Mouse (Mus musculus) thymus, postnatal 14 days (tissue): ENCODE measurements at regions not wholly inside any gene's neighbourhood (a gene's known extent, or its start where the extent isn't known, plus 50 kb on each side); places are given as distances from the start of the nearest gene placed in this dataset.

Source experiments
- DNase-seq: peaks from one replicate; pipeline ENCODE4 v3.0.0; 2021

GRCm38 (mm10) chr7:36352761-36353160 lies 345.2 kb upstream of the Tshz3 start:
- no peak for DNase-seq

GRCm38 (mm10) chr7:36350616-36351015 lies 347.3 kb upstream of the Tshz3 start:
- DNase-seq: no peak

GRCm38 (mm10) chr7:36348195-36348594 lies 349.7 kb upstream of the Tshz3 start:
- DNase-seq: no peak

- no peak for DNase-seq
These were observed 363.1 kb upstream of the Tshz3 start for GRCm38 (mm10) chr7:36334857-36335256.

GRCm38 (mm10) chr7:36334091-36334490 lies 363.8 kb upstream of the Tshz3 start:
- DNase-seq: no peak

GRCm38 (mm10) chr7:36332633-36333032 lies 365.3 kb upstream of the Tshz3 start:
- no peak for DNase-seq

- no peak for DNase-seq
These were observed 369.8 kb upstream of the Tshz3 start for GRCm38 (mm10) chr7:36328141-36328540.

- DNase-seq: no peak
These were observed 373.9 kb upstream of the Tshz3 start for GRCm38 (mm10) chr7:36324035-36324434.

GRCm38 (mm10) chr7:36322181-36322580 lies 375.7 kb upstream of the Tshz3 start:
- no peak for DNase-seq

- no peak for DNase-seq
These were observed 380.3 kb upstream of the Tshz3 start for GRCm38 (mm10) chr7:36317466-36318212.

GRCm38 (mm10) chr7:36313751-36314150 lies 384.2 kb upstream of the Tshz3 start:
- no peak for DNase-seq

GRCm38 (mm10) chr7:36309761-36310605 lies 387.9 kb upstream of the Tshz3 start:
- DNase-seq: no peak

- no peak for DNase-seq
These were observed 389.2 kb upstream of the Tshz3 start for GRCm38 (mm10) chr7:36308726-36309125.

- no peak for DNase-seq
These were observed 389.8 kb upstream of the Tshz3 start for GRCm38 (mm10) chr7:36308106-36308620.

- DNase-seq: no peak
These were observed 420.6 kb upstream of the Tshz3 start for GRCm38 (mm10) chr7:36277275-36277674.

- DNase-seq: no peak
These were observed 429.0 kb upstream of the Tshz3 start for GRCm38 (mm10) chr7:36268966-36269365.

- DNase-seq: no peak
These were observed 432.6 kb upstream of the Tshz3 start for GRCm38 (mm10) chr7:36265163-36265823.

GRCm38 (mm10) chr7:36262124-36262710 lies 435.7 kb upstream of the Tshz3 start:
- DNase-seq: no peak

GRCm38 (mm10) chr7:36257102-36257501 lies 440.8 kb upstream of the Tshz3 start:
- DNase-seq: no peak

- no peak for DNase-seq
These were observed 444.6 kb upstream of the Zfp507 start for GRCm38 (mm10) chr7:36247356-36247755.

GRCm38 (mm10) chr7:36236673-36237072 lies 433.9 kb upstream of the Zfp507 start:
- DNase-seq: no peak

- DNase-seq: no peak
These were observed 426.2 kb upstream of the Zfp507 start for GRCm38 (mm10) chr7:36229031-36229430.

GRCm38 (mm10) chr7:36224416-36224815 lies 421.6 kb upstream of the Zfp507 start:
- no peak for DNase-seq
